Mouse (Mus musculus): ENCODE measurements at regions not wholly inside any gene's neighbourhood (a gene's known extent, or its start where the extent isn't known, plus 50 kb on each side); places are given as distances from the start of the nearest gene placed in this dataset.
"Not testable (repeated sequence)": the region's sequence is repeated elsewhere in the genome, so short reads cannot be mapped to it uniquely, and the experiment has no call there.

GRCm38 (mm10) chr6:102005627-102006026 is 567.3 kb downstream of the Cntn3 start:
- intact Hi-C loops (cut with DNase I) = no loop called here
- DNase-seq = no peak

- DNase-seq = no peak
- intact Hi-C loops (cut with DNase I) = no loop called here
Observed at GRCm38 (mm10) chr6:101998181-101998580, 574.7 kb downstream of the Cntn3 start.

GRCm38 (mm10) chr6:101997629-101998028 is 575.3 kb downstream of the Cntn3 start:
- peak; percentile 34 to 62 for DNase-seq
- intact Hi-C loops (cut with DNase I) = no loop called here

- intact Hi-C loops (cut with DNase I) = no loop called here
- no peak for DNase-seq
Observed at GRCm38 (mm10) chr6:101992815-101993214, 580.1 kb downstream of the Cntn3 start.

GRCm38 (mm10) chr6:101981656-101982055 is 591.2 kb downstream of the Cntn3 start:
- DNase-seq = no peak
- intact Hi-C loops (cut with DNase I) = no loop called here

- intact Hi-C loops (cut with DNase I) = no loop called here
- no peak for DNase-seq
Observed at GRCm38 (mm10) chr6:101979213-101979612, 593.7 kb downstream of the Cntn3 start.

GRCm38 (mm10) chr6:101964941-101965340 is 587.2 kb upstream of the Pdzrn3 start:
- intact Hi-C loops (cut with DNase I) = no loop called here
- DNase-seq = no peak

GRCm38 (mm10) chr6:101961476-101961875 is 583.8 kb upstream of the Pdzrn3 start:
- intact Hi-C loops (cut with DNase I) = not testable (repeated sequence)
- peak in 1 of 2 experiments; percentile 13 for DNase-seq

- intact Hi-C loops (cut with DNase I) = no loop called here
- DNase-seq = peak; percentile 24 to 39
Observed at GRCm38 (mm10) chr6:101949681-101950080, 572.0 kb upstream of the Pdzrn3 start.

- intact Hi-C loops (cut with DNase I) = no loop called here
- DNase-seq = no peak
Observed at GRCm38 (mm10) chr6:101948950-101949349, 571.3 kb upstream of the Pdzrn3 start.

- intact Hi-C loops (cut with DNase I) = no loop called here
- DNase-seq = no peak
Observed at GRCm38 (mm10) chr6:101940266-101940866, 562.7 kb upstream of the Pdzrn3 start.

GRCm38 (mm10) chr6:101938393-101938985 is 560.8 kb upstream of the Pdzrn3 start:
- intact Hi-C loops (cut with DNase I) = no loop called here
- no peak for DNase-seq

GRCm38 (mm10) chr6:101937467-101938392 is 560.0 kb upstream of the Pdzrn3 start:
- intact Hi-C loops (cut with DNase I) = no loop called here
- no peak for DNase-seq

GRCm38 (mm10) chr6:101931768-101932167 is 554.1 kb upstream of the Pdzrn3 start:
- DNase-seq = no peak
- intact Hi-C loops (cut with DNase I) = no loop called here

GRCm38 (mm10) chr6:101921686-101922085 is 544.0 kb upstream of the Pdzrn3 start:
- intact Hi-C loops (cut with DNase I) = no loop called here
- DNase-seq = no peak

- peak; percentile 0 to 7 for DNase-seq
Observed at GRCm38 (mm10) chr6:101921186-101921585, 543.5 kb upstream of the Pdzrn3 start.

GRCm38 (mm10) chr6:101918914-101919313 is 541.2 kb upstream of the Pdzrn3 start:
- intact Hi-C loops (cut with DNase I) = no loop called here
- DNase-seq = no peak

More at GRCm38 (mm10) chr6:101921186-101921585, 543.5 kb upstream of the Pdzrn3 start:
- intact Hi-C loops (cut with DNase I) = no loop called here

- intact Hi-C loops (cut with DNase I) = no loop called here
- DNase-seq = no peak
Observed at GRCm38 (mm10) chr6:101905029-101905342, 527.3 kb upstream of the Pdzrn3 start.

GRCm38 (mm10) chr6:101904234-101905028 is 526.7 kb upstream of the Pdzrn3 start:
- intact Hi-C loops (cut with DNase I) = no loop called here
- DNase-seq = no peak

GRCm38 (mm10) chr6:101902276-101902675 is 524.6 kb upstream of the Pdzrn3 start:
- DNase-seq = no peak
- intact Hi-C loops (cut with DNase I) = no loop called here

GRCm38 (mm10) chr6:101898544-101898943 is 520.8 kb upstream of the Pdzrn3 start:
- DNase-seq = peak; percentile 27 to 42

More at GRCm38 (mm10) chr6:101898544-101898943, 520.8 kb upstream of the Pdzrn3 start:
- intact Hi-C loops (cut with DNase I) = no loop called here
